ENCODE assay signal across 8 mouse cellular contexts in genomic region chr3:40846957-40847017, GRCm38 (mm10). TPM values are rescaled to one million over a fixed set of nuclear protein-coding genes. Genes with fewer than 3 reads are reported as not detected.
DNase-seq lines count a peak whose midpoint lies in the region; ATAC-seq and TF ChIP-seq lines count a peak whose summit lies in the region.
"Not testable (repeated sequence)": the region's sequence is repeated elsewhere in the genome, so short reads cannot be mapped to it uniquely, and the experiment has no call there.

Gene Abhd18 (plus strand): TSS chr3:40846970.

- H3K27ac ChIP-seq in hindbrain, embryonic 10.5 days = peak within 1 kb of the TSS; percentile 88
- peak within 1 kb of the TSS; percentile 78 for H3K27ac ChIP-seq in limb, embryonic 14.5 days (replicated peaks; ENCODE audit: low read depth, low read length)
- peak within 1 kb of the TSS; percentile 40; the same call in 1 of the 2 replicates for H3K27ac ChIP-seq in midbrain, embryonic 11.5 days (ENCODE audit: low read depth, low read length)
- H3K27ac ChIP-seq in stomach, embryonic 15.5 days = peak within 1 kb of the TSS; percentile 84

- H3K4me3 ChIP-seq in G1E (ENCODE audit: low read depth, low read length) = peak within 1 kb of the TSS; percentile 78
- H3K4me3 ChIP-seq in hindbrain, embryonic 10.5 days = peak within 1 kb of the TSS; percentile 57
- peak within 1 kb of the TSS; percentile 42 for H3K4me3 ChIP-seq in limb, embryonic 14.5 days (replicated peaks; ENCODE audit: low read length)
- peak within 1 kb of the TSS; percentile 34 for H3K4me3 ChIP-seq in midbrain, embryonic 11.5 days (ENCODE audit: low read depth, low read length)
- H3K4me3 ChIP-seq in stomach, embryonic 15.5 days (replicated peaks) = peak within 1 kb of the TSS; percentile 53

- H3K9ac ChIP-seq in limb, embryonic 14.5 days (ENCODE audit: low read depth, low read length, severe bottlenecking) = peak within 1 kb of the TSS; percentile 47
- H3K9ac ChIP-seq in midbrain, embryonic 11.5 days (ENCODE audit: low read length) = peak within 1 kb of the TSS; percentile 71
- peak within 1 kb of the TSS; percentile 16; the same call in 1 of the 2 replicates for H3K9ac ChIP-seq in stomach, embryonic 15.5 days

- H3K9me3 ChIP-seq in G1E (replicated peaks); hindbrain, embryonic 10.5 days; limb, embryonic 14.5 days (ENCODE audit: control insufficient read depth, low read length); midbrain, embryonic 11.5 days (ENCODE audit: control insufficient read depth, low read length); stomach, embryonic 15.5 days: not testable (repeated sequence)

- TF ChIP-seq POLR2A in limb, embryonic 14.5 days (IDR thresholded peaks at IDR 0.05; ENCODE audit: borderline replicate concordance, extremely low read depth, insufficient read depth, insufficient read length) = not testable (repeated sequence)

- 0% methylated on average over 3 of the region's 4 CpGs for WGBS in hindbrain, embryonic 10.5 days
- WGBS in limb, embryonic 14.5 days = no CpG with 5 or more reads among the region's 4 CpGs
- no CpG with 5 or more reads among the region's 4 CpGs for WGBS in midbrain, embryonic 11.5 days
- whole genome bisulfite sequencing in stomach, embryonic 15.5 days = 0% methylated on average over 3 of the region's 4 CpGs

- DNase-seq in G1E (ENCODE audit: low spot score); gastrocnemius, postnatal 4 days (ENCODE audit: low spot score in 2 of 2); hindbrain, embryonic 10.5 days (ENCODE audit: low spot score); layer of hippocampus, adult 18-20 months (ENCODE audit: low spot score in 2 of 2); limb, embryonic 14.5 days (ENCODE audit: low spot score); midbrain, embryonic 11.5 days (ENCODE audit: low spot score, missing footprints): not testable (repeated sequence)

- not testable (repeated sequence) for TF ChIP-seq CTCF in G1E (IDR thresholded peaks at IDR 0.05; ENCODE audit: low read depth, low read length)

- not testable (repeated sequence) for H3K4me1 ChIP-seq in G1E (ENCODE audit: insufficient read depth, low read depth, low read length); limb, embryonic 14.5 days (ENCODE audit: control insufficient read depth, insufficient read depth, low read length); midbrain, embryonic 11.5 days (ENCODE audit: control insufficient read depth, insufficient read depth, low read length); stomach, embryonic 15.5 days
- H3K4me1 ChIP-seq in hindbrain, embryonic 10.5 days (replicated peaks) = peaks cover 10% of the 10 kb centered on the region; the same call in 1 of the 2 replicates

- H3K36me3 ChIP-seq in G1E (replicated peaks); hindbrain, embryonic 10.5 days; limb, embryonic 14.5 days (ENCODE audit: control insufficient read depth, insufficient read depth, low read length); midbrain, embryonic 11.5 days (ENCODE audit: control insufficient read depth, insufficient read depth, low read length); stomach, embryonic 15.5 days: not testable (repeated sequence)

- H3K4me2 ChIP-seq in limb, embryonic 14.5 days (replicated peaks; ENCODE audit: low read depth, low read length, severe bottlenecking) = peak within 1 kb of the TSS; percentile 56
- H3K4me2 ChIP-seq in midbrain, embryonic 11.5 days = peak within 1 kb of the TSS; percentile 54
- H3K4me2 ChIP-seq in stomach, embryonic 15.5 days = peak within 1 kb of the TSS; percentile 73

- ATAC-seq in G1E (ENCODE audit: extremely low read depth, insufficient number of reproducible peaks, low FRiP score, poor library complexity, severe bottlenecking); erythroblast, adult 5-6 weeks (replicated peaks; ENCODE audit: low FRiP score, poor library complexity, severe bottlenecking); limb, embryonic 14.5 days (ENCODE audit: low FRiP score, low read depth); midbrain, embryonic 11.5 days (ENCODE audit: low FRiP score); stomach, embryonic 15.5 days (ENCODE audit: insufficient read depth, low FRiP score, low read depth): not testable (repeated sequence)

- H3K27me3 ChIP-seq in G1E (ENCODE audit: insufficient read depth, low read length); hindbrain, embryonic 10.5 days (ENCODE audit: insufficient read depth, poor library complexity, severe bottlenecking); limb, embryonic 14.5 days (ENCODE audit: control insufficient read depth, insufficient read depth, low read length); midbrain, embryonic 11.5 days (ENCODE audit: control insufficient read depth, insufficient read depth, low read length); stomach, embryonic 15.5 days (replicated peaks): not testable (repeated sequence)

RNA-seq across cellular contexts. Expression of gene Abhd18, which starts in this region (rescaled TPM):
- total RNA-seq in G1E (2014; fragmentation: Nextera tagmentation) (23.7 and 27.6 TPM in 2 replicates), G1E (2017) (24.6 and 29.1 TPM in 2 replicates)
- polyA plus RNA-seq in G1E (2012) = 1.3 and 1.5 TPM in 2 replicates
- 17.7 and 23.8 TPM in 2 replicates for total RNA-seq in erythroblast, adult 5-6 weeks (2015; ENCODE audit: low replicate concordance)
- total RNA-seq in erythroblast, adult 5-6 weeks (2017; ENCODE audit: low replicate concordance) = 34.3 and 36.9 TPM in 2 replicates
- 10 to 100 TPM; 16.9 to 20.9 TPM for total RNA-seq in gastrocnemius, postnatal 4 days (2021)
- polyA plus RNA-seq in hindbrain, embryonic 10.5 days (2016; fragmentation: Nextera tagmentation; extraction: Ambion mirVana) = 6.2 and 6.9 TPM in 2 replicates
- 10 to 100 TPM; 10.2 to 12.4 TPM for total RNA-seq in layer of hippocampus, adult 18-20 months (2021)
- polyA plus RNA-seq in limb, embryonic 14.5 days (2012; rRNA removed) = 5.8 and 6.7 TPM in 2 replicates
- polyA plus RNA-seq in limb, embryonic 14.5 days (2014; fragmentation: Nextera tagmentation; extraction: Ambion mirVana) = 5.0 and 5.6 TPM in 2 replicates
- 4.1 and 5.4 TPM in 2 replicates for polyA plus RNA-seq in midbrain, embryonic 11.5 days (2014; fragmentation: Nextera tagmentation; extraction: Ambion mirVana)
- polyA plus RNA-seq in stomach, embryonic 15.5 days (2015; fragmentation: Nextera tagmentation; extraction: Ambion mirVana) = 7.9 and 8.9 TPM in 2 replicates

Comparison
In these comparisons a context has a peak if more than half of its experiments do, and no peak if none do; other contexts are left out.
1. H3K9ac ChIP-seq: peak in every context shown above with its lines; median percentile 71 in midbrain, embryonic 11.5 days; 47 in limb, embryonic 14.5 days; 16 in stomach, embryonic 15.5 days.